Mouse (Mus musculus) left cerebral cortex, adult 9 months (tissue): Measurements from ENCODE around the gene Pcgf1.

Experiments
- DNase-seq, 2 experiments: peaks; one replicate each; pipeline ENCODE4 v3.0.0; 2022; ENCODE audit warnings: low spot score in 2 of 2

Pcgf1 gene

GRCm38 (mm10) chr6:83077630-83078323 lies at the start of gene Pcgf1:
Gene Pcgf1, plus strand, starts transcription at chr6:83077869.
- peak in 1 of 2 experiments; percentile 49 for DNase-seq

GRCm38 (mm10) chr6:83029777-83030176 lies 47.9 kb upstream of the Pcgf1 start:
- DNase-seq: no peak

GRCm38 (mm10) chr6:83031111-83031510 lies 46.6 kb upstream of the Pcgf1 start:
- DNase-seq: no peak

GRCm38 (mm10) chr6:83031921-83032590 lies 45.6 kb upstream of the Pcgf1 start:
- DNase-seq: no peak

GRCm38 (mm10) chr6:83032769-83033191 lies 44.9 kb upstream of the Pcgf1 start:
- no peak for DNase-seq

GRCm38 (mm10) chr6:83033249-83034185 lies 44.2 kb upstream of the Pcgf1 start, which contains the start of the genes Dok1 and Loxl3:
Gene Dok1, minus strand, starts transcription at chr6:83033471.
Gene Loxl3, plus strand, starts transcription at chr6:83034173.
- DNase-seq: peak in 1 of 2 experiments; percentile 28

- no peak for DNase-seq
Measured at GRCm38 (mm10) chr6:83034463-83035055, 43.1 kb upstream of the Pcgf1 start.

GRCm38 (mm10) chr6:83037188-83037587 lies 40.5 kb upstream of the Pcgf1 start:
- no peak for DNase-seq

- peak; percentile 54 to 92 for DNase-seq
Measured at GRCm38 (mm10) chr6:83038496-83039012, 39.1 kb upstream of the Pcgf1 start.

- DNase-seq: no peak
Measured at GRCm38 (mm10) chr6:83040601-83041000, 37.1 kb upstream of the Pcgf1 start.

- DNase-seq: no peak
Measured at GRCm38 (mm10) chr6:83043561-83043960, 34.1 kb upstream of the Pcgf1 start.

- DNase-seq: no peak
Measured at GRCm38 (mm10) chr6:83043993-83044392, 33.7 kb upstream of the Pcgf1 start.

GRCm38 (mm10) chr6:83044742-83045141 lies 32.9 kb upstream of the Pcgf1 start:
- DNase-seq: no peak

- no peak for DNase-seq
Measured at GRCm38 (mm10) chr6:83049367-83049766, 28.3 kb upstream of the Pcgf1 start.

- DNase-seq: peak in 1 of 2 experiments; percentile 42
Measured at GRCm38 (mm10) chr6:83053136-83053960, 24.3 kb upstream of the Pcgf1 start.

GRCm38 (mm10) chr6:83054074-83054851 lies 23.4 kb upstream of the Pcgf1 start, which contains the start of gene Aup1:
Gene Aup1, plus strand, starts transcription at chr6:83054521.
- peak; percentile 96 to 98 for DNase-seq

- peak in 1 of 2 experiments; percentile 40 for DNase-seq
Measured at GRCm38 (mm10) chr6:83054871-83055431, 22.7 kb upstream of the Pcgf1 start, which contains the start of gene Htra2. Gene Htra2, minus strand, starts transcription at chr6:83055273.

- peak in 1 of 2 experiments; percentile 44 for DNase-seq
Measured at GRCm38 (mm10) chr6:83057790-83058189, 19.9 kb upstream of the Pcgf1 start, which contains the start of gene Dqx1. Gene Dqx1, plus strand, starts transcription at chr6:83057844.

GRCm38 (mm10) chr6:83058725-83059124 lies 18.9 kb upstream of the Pcgf1 start:
- DNase-seq: no peak
